Mouse (Mus musculus) testis, adult 2 months (tissue): Measurements from ENCODE around the gene Fam189b.

ENCODE experiments used
- CTCF ChIP-seq: fragments of 200-500 bp; IDR thresholded peaks from 2 replicates; pipeline ENCODE4 v1.5.1; 2012; ENCODE audit warnings: low read depth, mild to moderate bottlenecking, inconsistent platforms, low read length, moderate library complexity; ENCODE audit not compliant: control insufficient read depth, insufficient read depth, insufficient replicate concordance
- POLR2A ChIP-seq: fragments of 200-500 bp; IDR thresholded peaks from 2 replicates; pipeline ENCODE4 v1.6.1; 2012; ENCODE audit warnings: low read depth, mild to moderate bottlenecking, inconsistent platforms, low read length, moderate library complexity; ENCODE audit not compliant: control insufficient read depth

DNA sequence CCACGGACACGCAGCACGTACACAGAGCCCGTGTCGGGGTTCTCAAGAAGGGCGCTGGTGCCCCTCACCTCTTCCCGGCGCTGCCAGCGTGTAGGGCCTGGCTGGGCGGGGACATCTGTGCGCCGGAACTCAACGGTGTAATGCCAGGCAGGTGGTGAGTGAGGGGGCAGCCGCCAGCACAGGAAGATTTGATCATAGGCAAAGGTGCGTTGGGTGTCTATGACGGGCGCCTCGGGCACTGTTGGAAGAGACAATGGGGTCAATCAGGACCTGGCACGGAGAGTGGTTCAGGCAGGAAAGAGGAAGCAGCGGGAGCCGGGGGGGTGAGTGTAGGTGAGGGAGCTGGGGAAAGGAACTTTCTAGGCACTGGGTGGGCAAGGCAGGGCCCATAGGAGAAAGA is 54.7 kb downstream of the Fam189b start:
- TF ChIP-seq POLR2A (no peak), CTCF (no peak)
